Mouse (Mus musculus) neural tube, embryonic 10.5 days (tissue): ENCODE data around the gene Fam149a.
"Not testable (repeated sequence)": the region's sequence is repeated elsewhere in the genome, so short reads cannot be mapped to it uniquely, and the experiment has no call there.

Experiments used
- DNase-seq: peaks from one replicate; pipeline ENCODE4 v3.0.0-alpha.2; 2017; ENCODE audit warnings: low spot score; ENCODE audit errors: extremely low spot score

Fam149a gene

GRCm38 (mm10) chr8:45332685-45333409, 49.2 kb downstream of the Fam149a start, which contains the start of gene Cyp4v3:
Gene Cyp4v3, minus strand, starts transcription at chr8:45333216.
- DNase-seq = peak; percentile 55

GRCm38 (mm10) chr8:45330856-45331255, 51.2 kb downstream of the Fam149a start:
- no peak for DNase-seq

GRCm38 (mm10) chr8:45329206-45329980, 52.7 kb downstream of the Fam149a start:
- no peak for DNase-seq

GRCm38 (mm10) chr8:45327076-45327475, 55.0 kb downstream of the Fam149a start:
- not testable (repeated sequence) for DNase-seq

- DNase-seq = no peak
These were observed 57.9 kb downstream of the Fam149a start for GRCm38 (mm10) chr8:45324151-45324550.

GRCm38 (mm10) chr8:45321365-45321764, 60.7 kb downstream of the Fam149a start:
- DNase-seq = no peak

- DNase-seq = no peak
These were observed 61.2 kb downstream of the Fam149a start for GRCm38 (mm10) chr8:45320930-45321329.

GRCm38 (mm10) chr8:45310967-45311366, 71.1 kb downstream of the Fam149a start:
- no peak for DNase-seq

GRCm38 (mm10) chr8:45308366-45308765, 73.7 kb downstream of the Fam149a start, which contains the start of gene Gm45753:
Gene Gm45753, minus strand, starts transcription at chr8:45308466.
- DNase-seq = no peak

- DNase-seq = no peak
These were observed 76.6 kb downstream of the Fam149a start for GRCm38 (mm10) chr8:45305479-45305878.

GRCm38 (mm10) chr8:45304354-45304753, 77.7 kb downstream of the Fam149a start:
- no peak for DNase-seq

GRCm38 (mm10) chr8:45302390-45302789, 79.7 kb downstream of the Fam149a start:
- no peak for DNase-seq

- DNase-seq = no peak
These were observed 86.8 kb downstream of the Fam149a start for GRCm38 (mm10) chr8:45295276-45295675.

GRCm38 (mm10) chr8:45294687-45295086, 87.4 kb downstream of the Fam149a start, which contains the start of gene Klkb1:
Gene Klkb1, minus strand, starts transcription at chr8:45294859.
- DNase-seq = no peak

GRCm38 (mm10) chr8:45291790-45292189, 90.3 kb downstream of the Fam149a start:
- no peak for DNase-seq
